ENCODE assay signal across 20 mouse cellular contexts in genomic region chr9:33629731-33630473, GRCm38 (mm10).
A peak's percentile ranks its signal among the peaks of the same experiment; 100 is the strongest.
DNase-seq lines count a peak whose midpoint lies in the region; ATAC-seq lines count a peak whose summit lies in the region.
"Had no signal": no experiment of that assay in that cellular context is flagged by ENCODE, and none has a peak within 500 bp of the region (broad histone marks: within the 10 kb centered on the region; RNA-seq: fewer than 3 reads in every experiment).

No protein-coding gene starts in this region.

- no peak overlapping the region for H3K9ac ChIP-seq in hindbrain, embryonic 15.5 days
- no peak overlapping the region for H3K9ac ChIP-seq in hindbrain, embryonic 11.5 days (ENCODE audit: low read depth, low read length)
- H3K9ac ChIP-seq in midbrain, embryonic 14.5 days (replicated peaks; ENCODE audit: low read length): no peak overlapping the region
- H3K9ac ChIP-seq in midbrain, embryonic 11.5 days (ENCODE audit: low read length): no peak overlapping the region
- H3K9ac ChIP-seq in forebrain, embryonic 15.5 days (replicated peaks): no peak overlapping the region
- no peak overlapping the region for H3K9ac ChIP-seq in neural tube, embryonic 14.5 days (replicated peaks; ENCODE audit: low read depth, low read length)
- H3K9ac ChIP-seq: limb, embryonic 12.5 days; liver, embryonic 13.5 days; lung, embryonic 14.5 days had no signal

- H3K9me3 ChIP-seq in hindbrain, embryonic 15.5 days: no peaks in the 10 kb centered on the region
- no peaks in the 10 kb centered on the region for H3K9me3 ChIP-seq in hindbrain, embryonic 11.5 days (ENCODE audit: control insufficient read depth, low read length)
- no peaks in the 10 kb centered on the region for H3K9me3 ChIP-seq in midbrain, embryonic 14.5 days (ENCODE audit: control insufficient read depth, low read length)
- H3K9me3 ChIP-seq in midbrain, embryonic 11.5 days (ENCODE audit: control insufficient read depth, low read length): no peaks in the 10 kb centered on the region
- H3K9me3 ChIP-seq in forebrain, embryonic 15.5 days: no peaks in the 10 kb centered on the region
- no peaks in the 10 kb centered on the region for H3K9me3 ChIP-seq in neural tube, embryonic 14.5 days (ENCODE audit: control insufficient read depth, low read length)
- H3K9me3 ChIP-seq: limb, embryonic 12.5 days; liver, embryonic 13.5 days had no signal

- ATAC-seq in hindbrain, embryonic 15.5 days (ENCODE audit: low FRiP score, low read depth): peak; percentile 63
- no peak for ATAC-seq in hindbrain, embryonic 11.5 days (ENCODE audit: low FRiP score)
- ATAC-seq in midbrain, embryonic 14.5 days (ENCODE audit: low FRiP score, low TSS enrichment): no peak
- no peak for ATAC-seq in midbrain, embryonic 11.5 days (ENCODE audit: low FRiP score)
- ATAC-seq in forebrain, embryonic 15.5 days (replicated peaks): peak; percentile 87
- ATAC-seq in neural tube, embryonic 14.5 days (ENCODE audit: low read depth): peak; percentile 66; the same call in 1 of the 2 replicates

- no peaks in the 10 kb centered on the region for H3K36me3 ChIP-seq in hindbrain, embryonic 15.5 days
- no peaks in the 10 kb centered on the region for H3K36me3 ChIP-seq in hindbrain, embryonic 11.5 days (ENCODE audit: control insufficient read depth, insufficient read depth, low read length)
- no peaks in the 10 kb centered on the region for H3K36me3 ChIP-seq in midbrain, embryonic 14.5 days (ENCODE audit: control insufficient read depth, insufficient read depth, low read length)
- no peaks in the 10 kb centered on the region for H3K36me3 ChIP-seq in midbrain, embryonic 11.5 days (ENCODE audit: control insufficient read depth, insufficient read depth, low read length)
- no peaks in the 10 kb centered on the region for H3K36me3 ChIP-seq in forebrain, embryonic 15.5 days
- H3K36me3 ChIP-seq in neural tube, embryonic 14.5 days (ENCODE audit: control insufficient read depth, insufficient read depth, low read length): no peaks in the 10 kb centered on the region
- H3K36me3 ChIP-seq: limb, embryonic 12.5 days; liver, embryonic 13.5 days had no signal

- H3K27me3 ChIP-seq in hindbrain, embryonic 15.5 days: no peaks in the 10 kb centered on the region
- H3K27me3 ChIP-seq in hindbrain, embryonic 11.5 days (ENCODE audit: control insufficient read depth, insufficient read depth, low read length): no peaks in the 10 kb centered on the region
- H3K27me3 ChIP-seq in midbrain, embryonic 14.5 days (ENCODE audit: control insufficient read depth, insufficient read depth, low read length): no peaks in the 10 kb centered on the region
- no peaks in the 10 kb centered on the region for H3K27me3 ChIP-seq in midbrain, embryonic 11.5 days (ENCODE audit: control insufficient read depth, insufficient read depth, low read length)
- H3K27me3 ChIP-seq in forebrain, embryonic 15.5 days: no peaks in the 10 kb centered on the region
- no peaks in the 10 kb centered on the region for H3K27me3 ChIP-seq in neural tube, embryonic 14.5 days (ENCODE audit: control insufficient read depth, insufficient read depth, low read length)
- H3K27me3 ChIP-seq: limb, embryonic 12.5 days; liver, embryonic 13.5 days had no signal

- no peak overlapping the region; the same call in 1 of the 2 replicates for H3K27ac ChIP-seq in hindbrain, embryonic 15.5 days (replicated peaks)
- no peak overlapping the region for H3K27ac ChIP-seq in hindbrain, embryonic 11.5 days (ENCODE audit: low read depth, low read length)
- H3K27ac ChIP-seq in midbrain, embryonic 14.5 days (replicated peaks; ENCODE audit: low read depth, low read length): no peak overlapping the region
- no peak overlapping the region for H3K27ac ChIP-seq in midbrain, embryonic 11.5 days (ENCODE audit: low read depth, low read length)
- peak overlapping the region; percentile 29; the same call in 1 of the 2 replicates for H3K27ac ChIP-seq in forebrain, embryonic 15.5 days (replicated peaks)
- H3K27ac ChIP-seq in neural tube, embryonic 14.5 days (ENCODE audit: low read depth, low read length): no peak overlapping the region
- H3K27ac ChIP-seq: limb, embryonic 12.5 days; liver, embryonic 13.5 days had no signal

- H3K4me3 ChIP-seq in hindbrain, embryonic 15.5 days: no peak overlapping the region
- H3K4me3 ChIP-seq in hindbrain, embryonic 11.5 days (ENCODE audit: low read depth, low read length): no peak overlapping the region
- no peak overlapping the region for H3K4me3 ChIP-seq in midbrain, embryonic 14.5 days (replicated peaks; ENCODE audit: low read depth, low read length)
- H3K4me3 ChIP-seq in midbrain, embryonic 11.5 days (ENCODE audit: low read depth, low read length): no peak overlapping the region
- no peak overlapping the region for H3K4me3 ChIP-seq in forebrain, embryonic 15.5 days
- H3K4me3 ChIP-seq in neural tube, embryonic 14.5 days (ENCODE audit: low read depth, low read length): no peak overlapping the region
- H3K4me3 ChIP-seq: limb, embryonic 12.5 days; liver, embryonic 13.5 days; myocyte had no signal

- DNase-seq in hindbrain, embryonic 11.5 days (ENCODE audit: low spot score): no peak
- DNase-seq in midbrain, embryonic 14.5 days: peak; percentile 27
- no peak for DNase-seq in midbrain, embryonic 11.5 days (ENCODE audit: low spot score, missing footprints)
- DNase-seq in urinary bladder, postnatal 4 days (ENCODE audit: low spot score in 2 of 2): no peak
- DNase-seq in adrenal gland, postnatal 14 days: no peak
- DNase-seq: B cell, adult 2 months; cerebellum, adult 9-10 months; gastrocnemius, postnatal 36 days; kidney, adult 11 months; kidney, postnatal 4 days; layer of hippocampus, adult 9-11 months; liver, embryonic 13.5 days; lung, embryonic 14.5 days; lung, postnatal 36 days; thymus, postnatal 25 days had no signal

- WGBS in hindbrain, embryonic 15.5 days: 50% methylated on average over 6 of the region's 6 CpGs
- 77% methylated on average over 6 of the region's 6 CpGs for WGBS in hindbrain, embryonic 11.5 days
- WGBS in midbrain, embryonic 14.5 days: 68% methylated on average over 6 of the region's 6 CpGs
- WGBS in midbrain, embryonic 11.5 days: 72% methylated on average over 6 of the region's 6 CpGs
- WGBS in forebrain, embryonic 15.5 days: 16% methylated on average over 6 of the region's 6 CpGs
- 46% methylated on average over 6 of the region's 6 CpGs for WGBS in neural tube, embryonic 14.5 days

- 0 out of 2 replicates have a peak, but pooled peaks cover 10% of the 10 kb centered on the region for H3K4me1 ChIP-seq in hindbrain, embryonic 15.5 days (replicated peaks)
- no peaks in the 10 kb centered on the region for H3K4me1 ChIP-seq in hindbrain, embryonic 11.5 days (replicated peaks; ENCODE audit: control insufficient read depth, insufficient read depth, low read length)
- no peaks in the 10 kb centered on the region for H3K4me1 ChIP-seq in midbrain, embryonic 14.5 days (ENCODE audit: control insufficient read depth, insufficient read depth, low read length)
- no peaks in the 10 kb centered on the region for H3K4me1 ChIP-seq in midbrain, embryonic 11.5 days (ENCODE audit: control insufficient read depth, insufficient read depth, low read length)
- peaks cover 19% of the 10 kb centered on the region for H3K4me1 ChIP-seq in forebrain, embryonic 15.5 days
- no peaks in the 10 kb centered on the region for H3K4me1 ChIP-seq in neural tube, embryonic 14.5 days (ENCODE audit: control insufficient read depth, insufficient read depth, low read length)
- H3K4me1 ChIP-seq: limb, embryonic 12.5 days; liver, embryonic 13.5 days had no signal

- no peak overlapping the region for H3K4me2 ChIP-seq in hindbrain, embryonic 15.5 days
- H3K4me2 ChIP-seq in hindbrain, embryonic 11.5 days (replicated peaks; ENCODE audit: low read depth, low read length): no peak overlapping the region
- H3K4me2 ChIP-seq in midbrain, embryonic 14.5 days (ENCODE audit: low read length): no peak overlapping the region
- H3K4me2 ChIP-seq in midbrain, embryonic 11.5 days: no peak overlapping the region
- no peak overlapping the region for H3K4me2 ChIP-seq in forebrain, embryonic 15.5 days (replicated peaks)
- H3K4me2 ChIP-seq in neural tube, embryonic 14.5 days (ENCODE audit: low read depth, low read length): no peak overlapping the region
- H3K4me2 ChIP-seq: limb, embryonic 12.5 days; liver, embryonic 13.5 days; lung, embryonic 14.5 days had no signal

Comparison
In these comparisons a context has a peak if more than half of its experiments do, and no peak if none do; other contexts are left out.
1. ATAC-seq: peak in hindbrain, embryonic 15.5 days (single experiment), forebrain, embryonic 15.5 days (single experiment) and neural tube, embryonic 14.5 days (single experiment); none in hindbrain, embryonic 11.5 days (single experiment), midbrain, embryonic 14.5 days (single experiment) and midbrain, embryonic 11.5 days (single experiment).